Mouse (Mus musculus): ENCODE measurements around the gene Arhgef7. TPM values are rescaled to one million over a fixed set of nuclear protein-coding genes. Genes with fewer than 3 reads are reported as not detected.
A peak's percentile ranks its signal among the peaks of the same experiment; 100 is the strongest.

The Arhgef7 gene
- polyA plus RNA-seq, 1 experiment from 2014 or later, result 56.9 TPM

DNA sequence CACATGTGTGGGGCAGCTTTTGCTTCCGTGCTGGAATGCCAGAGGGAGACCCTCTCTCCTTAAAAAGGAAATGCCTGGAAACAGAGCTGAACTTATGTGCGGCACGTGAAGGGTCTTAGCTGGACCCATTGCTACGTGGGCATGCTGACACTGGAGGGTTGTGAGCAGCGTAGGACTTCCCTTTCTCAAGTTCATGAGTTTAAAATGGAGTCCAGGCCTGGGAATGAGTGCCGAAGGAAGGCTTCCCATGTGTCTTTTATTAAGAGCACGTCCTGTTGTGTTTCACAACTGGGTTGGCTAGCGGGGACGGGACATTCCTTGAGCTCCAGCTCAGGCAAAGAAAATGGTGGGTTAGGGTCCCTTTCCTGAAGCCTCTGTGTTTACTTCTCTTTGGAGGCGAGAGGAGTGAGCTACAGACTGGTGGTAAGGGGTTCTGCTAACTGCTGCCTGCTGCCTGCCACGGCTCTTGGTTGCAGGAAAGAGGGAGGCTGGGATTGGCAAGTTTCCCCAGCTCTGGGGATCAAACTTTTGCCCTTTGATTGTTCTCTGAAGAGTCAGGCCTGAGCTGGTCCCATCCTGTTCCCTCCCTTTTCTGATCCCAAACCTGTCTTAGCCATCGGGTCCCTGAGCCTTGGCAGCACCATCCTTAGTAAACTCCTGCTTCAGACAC is 2.9 kb downstream of the Arhgef7 start:
- Histone ChIP-seq H3K4me1 (peaks cover 38% of the 10 kb centered on the region), H3K9me3 (no peaks in the 10 kb centered on the region), H3K27me3 (ENCODE audit: poor library complexity, severe bottlenecking) (peaks cover 30% of the 10 kb centered on the region), H3K4me3 (peak overlapping the region; percentile 80), H3K36me3 (replicated peaks) (peaks cover 24% of the 10 kb centered on the region), H3K27ac (peak overlapping the region; percentile 71)
- no peak for DNase-seq (ENCODE audit: extremely low spot score, low spot score)
- WGBS, result 61% methylated on average over 12 of the region's 12 CpGs

DNA sequence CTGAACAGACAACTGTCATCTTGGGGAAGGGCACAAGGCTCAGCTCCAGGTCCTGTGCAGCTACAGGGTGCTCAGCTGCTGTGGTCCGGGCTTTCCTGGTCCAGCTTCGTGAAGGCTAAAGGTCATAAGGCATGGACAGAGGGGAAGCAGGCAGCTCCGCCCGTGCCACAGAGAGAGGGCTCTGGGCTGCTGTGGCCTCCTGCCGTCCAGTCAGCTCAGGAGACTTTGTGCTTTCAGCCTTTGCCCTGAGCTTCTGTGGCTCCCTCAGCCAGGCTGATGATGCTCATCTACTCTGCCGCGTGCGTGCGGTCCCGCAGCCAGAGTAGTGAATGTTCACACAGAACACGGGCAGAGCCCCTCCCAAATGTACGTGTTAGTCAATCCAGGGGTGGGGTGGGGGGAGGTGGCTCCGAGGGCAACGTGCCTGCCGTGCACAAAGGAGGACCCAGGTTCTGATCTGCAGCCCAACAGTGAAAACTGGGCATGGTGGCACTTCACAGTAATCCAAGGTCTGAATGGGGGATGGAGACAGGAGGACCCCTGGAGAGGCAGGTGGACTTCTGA is 8.2 kb downstream of the Arhgef7 start:
- H3K4me3 ChIP-seq, result no peak overlapping the region

DNA sequence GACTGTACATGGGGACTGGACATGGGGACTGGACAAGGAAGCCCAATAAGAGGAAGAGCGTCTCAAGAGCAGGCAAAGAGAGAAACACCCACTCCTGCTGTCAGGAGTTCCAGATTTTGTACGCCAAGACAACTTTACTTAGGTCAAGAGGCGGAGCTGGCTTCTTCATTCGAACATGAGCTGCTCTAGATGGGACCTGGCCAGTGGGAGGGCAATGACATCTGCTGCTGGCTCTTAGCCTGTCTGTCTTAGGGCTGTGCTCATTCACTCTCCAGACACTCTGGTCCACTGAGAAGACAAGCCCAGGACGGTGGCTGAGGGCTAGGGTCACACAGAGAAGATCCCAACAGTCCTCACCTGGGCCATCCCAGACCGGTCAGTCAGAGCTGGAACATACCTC is 9.6 kb downstream of the Arhgef7 start:
- H3K9me3 ChIP-seq, result no peaks in the 10 kb centered on the region
- H3K4me1 ChIP-seq, result no peaks in the 10 kb centered on the region
- no peak overlapping the region for H3K27ac ChIP-seq
- no peaks in the 10 kb centered on the region for H3K27me3 ChIP-seq (ENCODE audit: poor library complexity, severe bottlenecking)
- no peak for DNase-seq (ENCODE audit: extremely low spot score, low spot score)
- H3K36me3 ChIP-seq (replicated peaks), result peaks cover 86% of the 10 kb centered on the region
- 86% methylated on average over 6 of the region's 6 CpGs for WGBS
- H3K4me3 ChIP-seq, result no peak overlapping the region

More for the DNA sequence above, 8.2 kb downstream of the Arhgef7 start:
- no peaks in the 10 kb centered on the region for H3K27me3 ChIP-seq (ENCODE audit: poor library complexity, severe bottlenecking)
- peaks cover 77% of the 10 kb centered on the region for H3K36me3 ChIP-seq (replicated peaks)
- H3K27ac ChIP-seq, result no peak overlapping the region
- no peak for DNase-seq (ENCODE audit: extremely low spot score, low spot score)
- no peaks in the 10 kb centered on the region for H3K9me3 ChIP-seq
- H3K4me1 ChIP-seq, result peaks cover 7% of the 10 kb centered on the region
- WGBS, result 86% methylated on average over 15 of the region's 15 CpGs

DNA sequence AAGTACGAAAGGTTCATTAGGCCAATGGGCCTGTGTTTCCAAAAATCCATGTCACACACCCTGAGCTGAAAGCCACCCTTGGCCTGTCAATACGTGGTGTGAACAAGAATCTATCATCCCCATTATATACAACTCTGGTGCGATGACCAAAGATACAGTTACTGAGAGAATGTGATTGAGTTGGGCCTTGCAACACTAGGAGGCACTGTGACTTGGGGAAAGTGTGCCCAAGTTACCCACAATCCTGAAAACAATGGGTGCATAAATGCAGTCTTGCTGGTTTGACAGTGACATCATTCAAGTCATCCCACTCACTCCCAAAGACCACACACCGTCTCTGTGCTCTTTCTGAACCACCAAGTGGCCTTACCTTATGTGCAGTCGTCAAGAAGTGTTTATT is 11.6 kb downstream of the Arhgef7 start:
- no peak overlapping the region for H3K27ac ChIP-seq
- WGBS, result 90% methylated on average over 5 of the region's 5 CpGs
- H3K4me3 ChIP-seq, result no peak overlapping the region
- no peaks in the 10 kb centered on the region for H3K27me3 ChIP-seq (ENCODE audit: poor library complexity, severe bottlenecking)
- peaks cover 82% of the 10 kb centered on the region for H3K36me3 ChIP-seq (replicated peaks)
- H3K9me3 ChIP-seq, result no peaks in the 10 kb centered on the region
- no peaks in the 10 kb centered on the region for H3K4me1 ChIP-seq
- DNase-seq (ENCODE audit: extremely low spot score, low spot score), result no peak

DNA sequence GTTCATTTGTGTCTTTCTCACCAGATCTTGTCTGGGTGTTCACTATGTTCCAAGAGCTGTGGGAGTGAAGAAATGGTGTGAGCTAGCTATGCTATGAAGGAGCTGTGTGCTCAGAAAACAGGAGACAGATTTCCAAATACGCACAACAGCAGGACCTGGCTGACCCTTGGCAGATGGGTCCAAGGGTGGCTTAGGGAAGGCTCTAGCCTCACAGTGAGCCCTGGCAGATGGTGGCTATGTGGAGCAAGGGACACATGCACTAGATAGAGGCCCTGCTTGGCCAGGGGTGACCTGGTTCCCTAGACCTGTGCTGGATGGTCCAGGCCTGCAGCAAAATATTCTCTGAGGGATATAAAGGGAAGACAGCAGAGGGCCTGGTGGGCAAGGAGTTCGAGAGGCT is 13.3 kb downstream of the Arhgef7 start:
- no peak for DNase-seq (ENCODE audit: extremely low spot score, low spot score)
- Histone ChIP-seq H3K4me1 (no peaks in the 10 kb centered on the region), H3K9me3 (no peaks in the 10 kb centered on the region), H3K4me3 (no peak overlapping the region), H3K27me3 (ENCODE audit: poor library complexity, severe bottlenecking) (no peaks in the 10 kb centered on the region), H3K36me3 (replicated peaks) (peaks cover 71% of the 10 kb centered on the region), H3K27ac (no peak overlapping the region)
- 92% methylated on average over 2 of the region's 2 CpGs for whole genome bisulfite sequencing

DNA sequence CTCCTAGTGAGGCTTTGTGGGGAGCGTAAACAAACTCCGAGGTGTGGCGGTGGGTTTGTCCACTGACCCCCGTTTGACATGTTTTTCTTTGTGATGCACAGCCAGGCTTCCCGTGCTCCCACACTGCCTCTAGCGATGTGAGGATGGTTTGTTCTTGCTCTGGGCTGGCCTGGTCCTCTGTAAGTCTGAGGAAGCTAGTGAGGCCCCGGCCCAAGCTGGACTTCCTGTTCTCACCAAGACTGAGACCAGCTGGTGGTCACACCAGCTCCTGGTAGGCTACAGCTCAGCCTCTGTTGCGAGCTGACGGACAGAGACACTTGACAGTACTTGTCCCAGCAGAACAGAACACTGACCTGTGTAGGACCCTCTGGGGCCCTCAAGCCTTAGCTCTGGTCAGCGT is 16.1 kb downstream of the Arhgef7 start:
- WGBS, result 83% methylated on average over 10 of the region's 10 CpGs
- H3K36me3 ChIP-seq (replicated peaks), result peaks cover 47% of the 10 kb centered on the region
- H3K27me3 ChIP-seq (ENCODE audit: poor library complexity, severe bottlenecking), result no peaks in the 10 kb centered on the region
- H3K4me1 ChIP-seq, result 0 out of 2 replicates have a peak, but pooled peaks cover 9% of the 10 kb centered on the region
- no peak overlapping the region for H3K4me3 ChIP-seq
- DNase-seq (ENCODE audit: extremely low spot score, low spot score), result no peak
- no peak overlapping the region for H3K27ac ChIP-seq
- no peaks in the 10 kb centered on the region for H3K9me3 ChIP-seq

DNA sequence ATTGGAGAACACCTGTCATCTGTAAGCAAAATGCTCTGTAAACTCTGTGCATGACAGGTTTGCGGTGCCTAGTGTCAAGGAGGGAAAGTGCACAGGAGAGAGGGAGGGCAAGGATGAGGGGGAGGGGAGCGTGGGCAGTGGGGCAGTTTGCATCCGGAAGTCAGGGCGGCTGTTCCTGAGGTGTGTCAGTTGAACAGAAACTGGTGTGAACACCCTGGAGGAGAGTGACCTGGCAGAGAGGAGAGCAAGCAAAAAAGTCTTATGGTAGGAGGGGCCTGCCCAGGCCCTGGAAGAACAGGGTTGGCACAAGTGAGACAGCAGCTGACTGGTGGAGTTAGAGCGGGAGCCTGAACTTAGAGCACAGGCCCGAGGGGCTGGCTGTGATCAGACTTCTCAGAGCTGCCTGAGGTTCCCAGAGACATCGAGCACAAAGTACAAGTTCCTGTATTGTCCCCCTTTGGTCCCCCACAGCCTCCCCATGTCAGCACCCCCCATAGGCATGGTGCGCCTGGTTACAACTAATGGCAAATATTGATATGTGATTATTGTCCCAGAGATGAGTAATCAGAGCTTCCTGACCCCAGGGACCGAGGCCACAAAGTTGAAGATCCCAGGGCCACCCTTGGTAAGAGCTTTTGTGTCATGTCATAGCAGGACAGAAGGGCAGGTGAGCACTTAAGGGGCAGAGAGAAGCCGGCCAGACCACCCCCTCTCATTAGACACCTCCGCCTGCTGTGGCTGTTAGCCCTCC is 19.5 kb downstream of the Arhgef7 start:
- no peaks in the 10 kb centered on the region for H3K9me3 ChIP-seq
- no peak for DNase-seq (ENCODE audit: extremely low spot score, low spot score)
- no peak overlapping the region for H3K27ac ChIP-seq
- H3K36me3 ChIP-seq (replicated peaks), result peaks cover 15% of the 10 kb centered on the region
- no peaks in the 10 kb centered on the region for H3K27me3 ChIP-seq (ENCODE audit: poor library complexity, severe bottlenecking)
- 0 out of 2 replicates have a peak, but pooled peaks cover 9% of the 10 kb centered on the region for H3K4me1 ChIP-seq
- H3K4me3 ChIP-seq, result no peak overlapping the region
- 89% methylated on average over 11 of the region's 11 CpGs for WGBS

DNA sequence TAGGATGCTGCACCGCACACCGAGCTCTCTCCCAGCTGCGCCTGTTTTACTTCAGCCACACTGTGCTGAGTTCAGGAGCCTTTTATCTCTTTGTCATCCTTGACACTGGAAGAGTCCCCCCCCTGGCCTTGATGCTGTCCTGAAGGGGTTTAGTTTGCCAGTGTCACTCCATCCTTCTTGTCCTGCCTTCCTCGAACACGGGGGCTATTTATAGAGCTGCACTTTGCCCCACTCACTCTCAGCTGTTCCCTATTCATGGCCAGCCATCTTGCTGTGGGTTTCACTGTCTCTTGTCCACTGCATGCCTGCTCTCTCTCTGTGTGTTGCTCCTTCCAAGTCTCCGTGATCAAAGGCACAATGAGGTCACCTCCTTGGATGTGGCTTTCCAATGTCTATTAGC is 22.0 kb downstream of the Arhgef7 start:
- H3K4me3 ChIP-seq, result no peak overlapping the region
- 82% methylated on average over 6 of the region's 6 CpGs for WGBS
- H3K4me1 ChIP-seq, result 0 out of 2 replicates have a peak, but pooled peaks cover 9% of the 10 kb centered on the region
- no peaks in the 10 kb centered on the region for H3K27me3 ChIP-seq (ENCODE audit: poor library complexity, severe bottlenecking)
- DNase-seq (ENCODE audit: extremely low spot score, low spot score), result no peak
- peaks cover 6% of the 10 kb centered on the region; the same call in 1 of the 2 replicates for H3K36me3 ChIP-seq (replicated peaks)
- H3K9me3 ChIP-seq, result no peaks in the 10 kb centered on the region
- no peak overlapping the region for H3K27ac ChIP-seq

DNA sequence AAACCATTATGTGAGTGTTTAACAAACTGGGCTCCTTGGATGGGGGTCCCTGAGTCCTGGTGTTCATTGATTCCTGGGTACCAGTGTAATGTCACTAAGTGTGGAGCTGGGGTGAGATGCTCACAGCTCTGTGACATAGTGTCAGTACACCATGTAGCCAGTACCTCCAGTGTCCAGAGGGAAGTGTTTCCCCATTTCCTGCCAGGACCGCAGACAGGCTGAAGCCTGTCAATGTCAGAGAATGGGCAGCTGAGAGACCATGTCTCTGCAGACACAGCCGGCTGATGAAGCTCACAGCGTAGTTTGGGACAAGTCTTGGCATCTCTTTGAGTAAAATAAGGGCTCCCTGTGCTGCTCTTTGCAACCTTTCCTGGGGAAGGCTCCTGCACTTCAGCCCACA is 24.8 kb downstream of the Arhgef7 start:
- H3K4me3 ChIP-seq, result no peak overlapping the region
- peaks cover 14% of the 10 kb centered on the region for H3K4me1 ChIP-seq
- H3K27ac ChIP-seq, result no peak overlapping the region
- 0 out of 2 replicates have a peak, but pooled peaks cover 3% of the 10 kb centered on the region for H3K36me3 ChIP-seq (replicated peaks)
- DNase-seq (ENCODE audit: extremely low spot score, low spot score), result no peak
- WGBS, result 89% methylated on average over 3 of the region's 3 CpGs
- H3K27me3 ChIP-seq (ENCODE audit: poor library complexity, severe bottlenecking), result no peaks in the 10 kb centered on the region
- no peaks in the 10 kb centered on the region for H3K9me3 ChIP-seq

DNA sequence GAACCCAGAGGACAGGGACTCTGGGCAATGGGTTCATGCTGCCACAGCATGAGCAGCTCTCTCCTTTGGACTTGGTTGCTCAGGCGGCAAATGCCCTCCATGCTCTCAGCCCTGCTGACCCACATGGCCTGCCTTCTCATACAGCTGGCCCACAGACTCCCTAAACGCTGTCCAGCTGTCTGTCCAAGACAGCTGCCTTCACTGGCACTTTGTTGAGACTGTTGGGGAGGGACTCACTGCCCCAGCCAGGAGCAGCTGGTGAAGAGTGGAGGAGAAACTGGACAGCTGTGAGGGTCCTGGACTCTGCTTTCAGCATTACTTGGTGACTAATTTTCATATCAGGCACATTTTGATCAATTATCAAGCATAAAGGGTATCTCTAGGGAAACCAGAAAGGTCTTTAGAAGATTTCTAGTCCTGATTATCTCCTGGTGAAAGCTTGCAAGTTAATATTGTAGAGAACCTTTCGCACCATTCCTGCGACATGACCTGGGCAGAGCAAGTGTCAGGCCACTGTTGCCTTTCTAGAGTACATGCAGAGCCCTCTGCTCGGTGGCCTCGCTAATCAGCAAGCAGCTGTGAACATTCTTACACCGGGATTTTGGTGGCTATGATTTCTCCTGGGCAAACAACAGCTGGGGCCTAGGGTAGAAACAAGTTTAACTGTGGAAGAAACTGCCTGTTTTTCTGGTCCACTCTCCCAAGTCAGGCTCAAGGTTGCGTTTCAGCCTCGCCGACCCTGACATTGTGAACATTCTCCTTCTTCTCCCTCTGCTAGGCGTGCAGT is 25.8 kb downstream of the Arhgef7 start:
- no peak overlapping the region for H3K4me3 ChIP-seq
- no peaks in the 10 kb centered on the region for H3K9me3 ChIP-seq
- 84% methylated on average over 11 of the region's 11 CpGs for WGBS

DNA sequence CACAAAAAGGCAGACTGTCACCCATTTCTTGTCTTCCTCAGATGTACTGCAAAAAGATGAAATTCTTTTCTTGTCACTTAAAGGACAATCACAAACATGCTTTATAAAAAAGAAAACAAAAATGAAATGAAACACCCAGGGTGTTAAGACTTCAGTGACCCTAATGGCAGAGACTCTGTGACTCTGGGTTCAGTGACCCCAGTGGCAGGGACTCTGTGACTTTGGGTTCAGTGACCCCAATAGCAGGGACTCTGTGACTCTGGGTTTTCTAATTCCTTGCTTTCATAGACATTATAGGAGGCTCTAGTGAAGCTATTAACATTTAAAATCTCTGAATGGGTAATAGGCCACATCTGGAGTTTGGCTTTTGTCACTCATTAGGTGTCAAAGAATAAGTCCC is 27.2 kb downstream of the Arhgef7 start:
- Histone ChIP-seq H3K4me1 (peaks cover 28% of the 10 kb centered on the region), H3K27me3 (ENCODE audit: poor library complexity, severe bottlenecking) (no peaks in the 10 kb centered on the region), H3K27ac (no peak overlapping the region), H3K9me3 (no peaks in the 10 kb centered on the region), H3K36me3 (replicated peaks) (no peaks in the 10 kb centered on the region), H3K4me3 (no peak overlapping the region)
- no peak for DNase-seq (ENCODE audit: extremely low spot score, low spot score)

More for the DNA sequence above, 25.8 kb downstream of the Arhgef7 start:
- no peaks in the 10 kb centered on the region for H3K36me3 ChIP-seq (replicated peaks)
- peaks cover 16% of the 10 kb centered on the region for H3K4me1 ChIP-seq
- H3K27ac ChIP-seq, result no peak overlapping the region
- DNase-seq (ENCODE audit: extremely low spot score, low spot score), result no peak
- no peaks in the 10 kb centered on the region for H3K27me3 ChIP-seq (ENCODE audit: poor library complexity, severe bottlenecking)

DNA sequence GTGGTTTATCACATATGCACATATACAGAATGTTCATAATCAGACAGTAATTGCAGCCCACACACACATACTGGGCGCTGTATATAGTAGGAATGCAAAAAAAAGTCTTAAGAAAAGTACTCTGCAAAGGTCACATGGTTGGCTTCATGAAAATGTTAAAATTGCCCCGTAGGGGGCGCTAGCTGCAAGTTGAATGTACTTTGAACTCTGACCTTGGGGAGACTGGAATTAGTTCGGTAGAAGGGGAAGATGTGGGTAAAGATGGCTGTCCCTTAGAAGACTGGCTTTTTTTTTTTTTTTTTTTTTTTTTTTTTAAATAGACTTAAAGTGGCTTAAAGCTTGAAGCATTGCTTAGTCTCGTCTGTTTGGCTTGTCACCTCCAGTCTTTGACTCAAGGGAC is 28.4 kb downstream of the Arhgef7 start:
- peaks cover 4% of the 10 kb centered on the region for H3K36me3 ChIP-seq (replicated peaks)
- 28% methylated on average over 5 of the region's 5 CpGs for WGBS
- no peak overlapping the region for H3K4me3 ChIP-seq
- no peaks in the 10 kb centered on the region for H3K9me3 ChIP-seq
- H3K27me3 ChIP-seq (ENCODE audit: poor library complexity, severe bottlenecking), result no peaks in the 10 kb centered on the region
- H3K27ac ChIP-seq, result no peak overlapping the region
- peak; percentile 58 for DNase-seq (ENCODE audit: extremely low spot score, low spot score)
- H3K4me1 ChIP-seq, result peaks cover 29% of the 10 kb centered on the region

Data from forebrain, embryonic 10.5 days (tissue).